Mouse (Mus musculus) spleen, postnatal 0 days (tissue): Measurements from ENCODE around the gene Ing1. TPM values are rescaled to one million over a fixed set of nuclear protein-coding genes. Genes with fewer than 3 reads are reported as not detected.

Experiments used
- polyA plus RNA-seq: library from polyadenylated mRNA; unstranded; fragments of >200 nt; fragmentation: Nextera tagmentation; extraction: Ambion mirVana; gene quantifications from 2 replicates; pipeline ENCODE4 v1.2.1, GENCODE M21; 2015

Gene Ing1
- 22.9 and 23.7 TPM in 2 replicates for polyA plus RNA-seq

GRCm38 (mm10) chr8:11554799-11555719 is at the start of gene Ing1:
Ing1 (plus strand) TSS chr8:11555571.

GRCm38 (mm10) chr8:11550281-11550948 is 5.0 kb upstream of the Ing1 start, which contains the start of gene Cars2:
Cars2 (minus strand) TSS chr8:11550783.

Other genes with a start within 250 kb of the Ing1 start
- 26.6 and 31.4 TPM in 2 replicates for gene Col4a2, start 242.8 kb upstream of the Ing1 start, polyA plus RNA-seq
- 45.9 and 54.8 TPM in 2 replicates for gene Col4a1, start 242.7 kb upstream of the Ing1 start, polyA plus RNA-seq
- 3.3 and 4.0 TPM in 2 replicates for gene Rab20, start 76.9 kb upstream of the Ing1 start, polyA plus RNA-seq
- gene Naxd, start 58.1 kb upstream of the Ing1 start, polyA plus RNA-seq: 47.9 and 55.7 TPM in 2 replicates
- 18.4 and 19.5 TPM in 2 replicates for gene Cars2, start 4.8 kb upstream of the Ing1 start, polyA plus RNA-seq
- gene Ankrd10, start 80.2 kb downstream of the Ing1 start, polyA plus RNA-seq: 27.2 and 33.5 TPM in 2 replicates
- not detected in 2 replicates for gene 1700016D06Rik, start 145.5 kb downstream of the Ing1 start, polyA plus RNA-seq
- 9.9 and 11.4 TPM in 2 replicates for gene Arhgef7, start 172.2 kb downstream of the Ing1 start, polyA plus RNA-seq